Mouse (Mus musculus) hindbrain, embryonic 13.5 days (tissue): Measurements from ENCODE around the gene Shank3. TPM values are rescaled to one million over a fixed set of nuclear protein-coding genes. Genes with fewer than 3 reads are reported as not detected.

ENCODE experiments used
- ATAC-seq: fragments of 200-750 bp; cut with Nextera tagmentation; 2 replicates; pipeline ENCODE4 v1.8.0; 2017; ENCODE audit warnings: moderate TSS enrichment; ENCODE audit not compliant: low FRiP score
- H3K27ac ChIP-seq: fragments of 300-500 bp; sonication (generic); 2 replicates; pipeline ENCODE4 v1.5.1; 2015; ENCODE audit warnings: inconsistent platforms, mild to moderate bottlenecking, moderate library complexity
- H3K27me3 ChIP-seq: fragments of 300-500 bp; sonication (generic); 2 replicates; pipeline ENCODE4 v1.6.1; 2015; ENCODE audit warnings: mild to moderate bottlenecking, inconsistent platforms
- H3K36me3 ChIP-seq: fragments of 300-500 bp; sonication (generic); 2 replicates; pipeline ENCODE4 v1.6.1; 2015; ENCODE audit warnings: mild to moderate bottlenecking, inconsistent platforms
- H3K4me1 ChIP-seq: fragments of 300-500 bp; sonication (generic); replicated peaks from 2 replicates; pipeline ENCODE4 v1.6.1; 2015; ENCODE audit warnings: inconsistent platforms
- H3K4me2 ChIP-seq: fragments of 300-500 bp; sonication (generic); 2 replicates; pipeline ENCODE4 v1.6.1; 2015; ENCODE audit warnings: inconsistent platforms, mild to moderate bottlenecking, moderate library complexity
- H3K4me3 ChIP-seq: fragments of 300-500 bp; sonication (generic); 2 replicates; pipeline ENCODE4 v1.5.1; 2015; ENCODE audit warnings: mild to moderate bottlenecking, inconsistent platforms
- H3K9ac ChIP-seq: fragments of 300-500 bp; sonication (generic); 2 replicates; pipeline ENCODE4 v1.6.1; 2015; ENCODE audit warnings: mild to moderate bottlenecking, inconsistent platforms
- H3K9me3 ChIP-seq: fragments of 300-500 bp; sonication (generic); 2 replicates; pipeline ENCODE4 v1.6.1; 2016; ENCODE audit warnings: inconsistent platforms
- WGBS: fragments of 180-500 bp; shearing (Covaris S2); methylation state at CpG from one replicate; pipeline ENCODE4 v1.1.7; 2015; 5-methylcytosine and 5-hydroxymethylcytosine counted together
- polyA plus RNA-seq: library from polyadenylated mRNA; unstranded; fragments of >200 nt; fragmentation: Nextera tagmentation; extraction: Ambion mirVana; gene quantifications from 2 replicates; pipeline ENCODE4 v1.2.1, GENCODE M21; 2015

Shank3 gene
- polyA plus RNA-seq, 1 experiment from 2014 or later, result 12.1 TPM

DNA sequence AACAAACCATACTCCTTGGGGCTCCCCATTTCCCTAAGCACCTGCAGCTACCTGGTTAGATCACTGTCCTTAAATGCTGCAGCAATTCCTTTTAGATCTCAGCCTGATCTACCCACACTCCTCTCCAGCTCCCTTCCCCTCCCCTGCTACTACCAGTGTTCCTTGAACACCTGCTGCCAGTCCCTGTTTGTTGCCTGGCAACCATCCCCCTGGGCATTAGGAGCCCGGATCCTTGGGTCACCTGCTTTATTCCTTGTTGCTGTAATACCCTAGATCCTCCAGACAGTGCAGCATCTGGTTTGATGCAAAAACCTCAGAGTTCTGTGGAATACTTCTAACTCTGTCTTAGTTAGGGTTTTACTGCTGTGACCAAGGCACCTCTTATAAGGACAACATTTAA lies 34.4 kb upstream of the Shank3 start:
- Histone ChIP-seq H3K4me2 (no peak overlapping the region), H3K27ac (peak overlapping the region; percentile 55; the same call in 1 of the 2 replicates), H3K36me3 (peaks cover 44% of the 10 kb centered on the region), H3K27me3 (no peaks in the 10 kb centered on the region), H3K9ac (no peak overlapping the region), H3K4me1 (peaks cover 13% of the 10 kb centered on the region), H3K9me3 (no peaks in the 10 kb centered on the region), H3K4me3 (no peak overlapping the region)
- WGBS, result 0% methylated on average over 1 of the region's 1 CpGs
- peak; percentile 47; the same call in 1 of the 2 replicates for ATAC-seq

DNA sequence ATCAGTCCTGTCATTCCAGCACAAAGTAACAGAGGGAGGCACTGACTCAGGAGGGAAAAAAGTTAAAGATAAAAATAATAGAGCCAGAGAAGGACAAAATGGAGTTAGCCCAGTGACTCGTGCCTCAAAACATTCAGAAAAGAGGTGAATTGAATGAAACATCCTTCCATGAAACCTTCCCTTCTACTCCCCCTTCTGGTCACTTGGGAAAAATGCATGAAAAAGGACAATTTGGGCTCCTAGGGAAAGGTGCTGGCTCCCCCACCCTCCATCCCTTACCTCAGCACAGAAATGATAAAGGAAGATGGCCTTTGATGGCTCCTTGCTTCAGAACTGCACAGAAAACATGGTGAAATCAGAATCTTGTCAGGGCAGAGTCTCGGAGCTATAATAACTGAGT lies 30.8 kb upstream of the Shank3 start:
- no peak overlapping the region for H3K9ac ChIP-seq
- no peak overlapping the region for H3K27ac ChIP-seq
- H3K4me1 ChIP-seq, result peaks cover 13% of the 10 kb centered on the region
- H3K4me3 ChIP-seq, result no peak overlapping the region
- no peak for ATAC-seq
- 29% methylated on average over 2 of the region's 2 CpGs for WGBS
- peaks cover 9% of the 10 kb centered on the region for H3K36me3 ChIP-seq
- no peaks in the 10 kb centered on the region for H3K9me3 ChIP-seq
- no peak overlapping the region for H3K4me2 ChIP-seq
- no peaks in the 10 kb centered on the region for H3K27me3 ChIP-seq

DNA sequence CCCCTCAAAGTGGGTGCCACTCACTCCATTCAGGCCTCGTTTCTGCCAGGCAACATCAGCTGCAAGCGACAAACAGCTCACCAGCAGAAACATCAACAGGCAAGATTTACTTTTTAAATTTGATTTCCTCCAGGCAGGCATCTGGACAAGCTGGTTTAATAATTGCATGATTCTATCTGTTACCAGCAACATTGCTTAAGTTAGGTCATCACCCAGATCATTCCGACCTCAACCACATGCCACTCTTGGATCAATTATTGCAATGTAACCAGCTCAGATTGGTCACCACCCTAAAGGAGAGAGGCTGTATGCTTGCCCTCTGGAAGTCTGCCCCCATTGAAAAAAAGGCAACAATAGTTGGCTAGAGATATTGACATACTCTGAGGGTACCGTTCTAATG lies 27.9 kb upstream of the Shank3 start:
- no peak overlapping the region for H3K9ac ChIP-seq
- H3K9me3 ChIP-seq, result no peaks in the 10 kb centered on the region
- no peak overlapping the region for H3K4me2 ChIP-seq
- H3K27ac ChIP-seq, result no peak overlapping the region
- no peak for ATAC-seq
- 90% methylated on average over 4 of the region's 4 CpGs for WGBS
- H3K36me3 ChIP-seq, result no peaks in the 10 kb centered on the region
- no peaks in the 10 kb centered on the region for H3K27me3 ChIP-seq
- H3K4me3 ChIP-seq, result no peak overlapping the region
- peaks cover 15% of the 10 kb centered on the region for H3K4me1 ChIP-seq

DNA sequence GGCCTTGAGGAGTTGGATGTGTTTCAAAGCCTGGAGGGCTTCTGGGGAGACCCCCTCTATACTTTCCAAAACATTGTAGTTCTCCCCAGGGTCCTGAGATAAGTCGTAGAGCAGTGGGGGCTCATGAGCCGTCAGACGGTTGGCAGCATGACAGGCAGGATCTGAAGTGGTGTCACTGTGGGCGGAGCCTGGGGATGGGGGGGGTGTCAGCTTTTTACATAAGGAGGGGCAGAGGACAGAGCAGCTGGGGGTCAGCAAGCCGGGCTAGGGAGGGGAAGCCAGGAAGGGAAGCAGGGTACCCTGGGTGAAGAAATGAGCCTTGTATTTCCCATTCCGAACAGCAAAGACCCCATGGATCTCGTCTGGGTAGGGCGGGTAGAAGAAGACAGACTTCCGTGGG lies 26.1 kb upstream of the Shank3 start:
- H3K9me3 ChIP-seq, result no peaks in the 10 kb centered on the region
- 88% methylated on average over 9 of the region's 9 CpGs for WGBS
- H3K36me3 ChIP-seq, result no peaks in the 10 kb centered on the region
- H3K9ac ChIP-seq, result no peak overlapping the region
- no peak for ATAC-seq
- 0 out of 2 replicates have a peak, but pooled peaks cover 3% of the 10 kb centered on the region for H3K27me3 ChIP-seq
- no peak overlapping the region for H3K4me3 ChIP-seq
- peaks cover 29% of the 10 kb centered on the region for H3K4me1 ChIP-seq
- no peak overlapping the region for H3K4me2 ChIP-seq
- no peak overlapping the region for H3K27ac ChIP-seq

DNA sequence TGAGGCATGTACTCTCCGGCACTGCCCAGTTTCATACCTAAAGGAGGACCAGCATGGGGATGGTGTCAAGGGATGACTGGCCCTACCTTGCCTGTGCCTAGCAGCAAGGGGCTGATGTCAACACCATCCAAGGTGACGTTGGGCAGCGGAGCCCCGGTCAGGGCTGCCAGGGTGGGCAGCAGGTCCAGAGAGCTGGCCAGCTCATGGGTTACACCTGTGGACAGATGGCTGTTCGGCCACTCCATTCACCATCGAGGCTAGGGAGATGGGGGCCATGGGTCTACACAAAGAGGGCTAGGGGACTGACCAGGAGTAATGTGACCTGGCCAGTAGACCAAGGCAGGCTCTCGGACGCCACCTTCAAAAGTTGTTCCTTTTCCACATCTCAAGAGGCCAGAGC lies 25.5 kb upstream of the Shank3 start:
- 0 out of 2 replicates have a peak, but pooled peaks cover 3% of the 10 kb centered on the region for H3K27me3 ChIP-seq
- no peak overlapping the region for H3K9ac ChIP-seq
- H3K9me3 ChIP-seq, result no peaks in the 10 kb centered on the region
- H3K36me3 ChIP-seq, result no peaks in the 10 kb centered on the region
- no peak overlapping the region for H3K4me3 ChIP-seq
- 97% methylated on average over 8 of the region's 8 CpGs for WGBS
- peaks cover 29% of the 10 kb centered on the region for H3K4me1 ChIP-seq
- H3K4me2 ChIP-seq, result no peak overlapping the region
- no peak overlapping the region for H3K27ac ChIP-seq
- ATAC-seq, result no peak

DNA sequence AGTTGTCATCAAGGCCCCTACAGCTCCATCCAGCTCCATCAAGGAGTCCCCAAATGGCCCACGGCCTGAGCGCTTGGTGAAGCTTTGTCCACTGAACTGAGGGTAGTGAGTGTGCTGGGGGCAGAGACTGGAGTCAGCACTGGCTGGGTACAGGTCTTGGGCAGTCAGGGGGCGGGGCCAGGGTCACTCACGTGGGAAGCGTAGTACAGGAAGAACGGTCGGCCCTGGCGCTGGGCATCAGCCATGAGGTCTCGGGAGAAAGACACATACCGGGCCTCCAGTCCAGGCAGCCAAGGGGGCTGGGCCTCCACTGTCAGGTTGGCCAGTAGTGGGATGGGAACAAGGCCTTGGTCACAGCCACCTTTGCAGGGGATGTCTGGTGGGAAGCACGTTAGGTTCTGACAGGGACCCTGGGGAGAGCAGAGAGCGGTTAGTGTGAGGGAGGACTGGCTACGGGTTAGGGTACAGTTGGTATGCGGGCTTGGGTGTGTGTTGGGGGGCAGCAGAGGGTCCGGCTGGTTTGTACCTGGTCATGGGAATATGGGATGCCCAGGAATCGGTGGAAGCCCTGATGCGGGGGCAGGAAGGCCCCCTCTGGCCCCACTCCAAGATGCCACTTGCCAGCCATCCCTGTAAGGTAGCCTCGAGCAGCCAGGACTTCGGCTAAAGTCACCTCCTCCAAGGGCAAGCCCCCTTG lies 24.7 kb upstream of the Shank3 start:
- Histone ChIP-seq H3K27me3 (0 out of 2 replicates have a peak, but pooled peaks cover 3% of the 10 kb centered on the region), H3K36me3 (no peaks in the 10 kb centered on the region), H3K4me1 (peaks cover 29% of the 10 kb centered on the region), H3K4me2 (peak overlapping the region; percentile 91), H3K4me3 (peak overlapping the region; percentile 61; the same call in 1 of the 2 replicates), H3K27ac (no peak overlapping the region), H3K9ac (no peak overlapping the region; the same call in 1 of the 2 replicates), H3K9me3 (no peaks in the 10 kb centered on the region)
- 0 out of 2 replicates have a peak, but pooled peaks have one; percentile 14 for ATAC-seq
- 90% methylated on average over 19 of the region's 19 CpGs for WGBS

DNA sequence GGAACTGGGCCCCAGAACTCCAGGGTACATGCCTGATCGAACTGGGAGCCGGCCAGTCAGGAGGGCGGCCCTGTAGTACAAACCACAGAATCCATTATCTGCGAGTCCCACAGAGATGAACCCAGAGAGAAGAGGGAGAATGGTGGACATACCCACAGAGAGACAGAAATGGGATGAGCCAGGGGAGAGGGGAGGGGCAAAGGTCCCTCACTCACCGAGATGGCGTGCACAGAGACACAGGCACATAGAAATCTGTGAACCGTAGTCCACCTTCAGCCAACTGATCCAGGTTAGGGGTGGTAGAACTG lies 24.2 kb upstream of the Shank3 start:
- WGBS, result 79% methylated on average over 7 of the region's 7 CpGs
- Histone ChIP-seq H3K27me3 (0 out of 2 replicates have a peak, but pooled peaks cover 3% of the 10 kb centered on the region), H3K9ac (peak overlapping the region; percentile 78), H3K4me3 (peak overlapping the region; percentile 61), H3K4me2 (peak overlapping the region; percentile 91), H3K9me3 (no peaks in the 10 kb centered on the region), H3K36me3 (no peaks in the 10 kb centered on the region), H3K4me1 (peaks cover 29% of the 10 kb centered on the region), H3K27ac (no peak overlapping the region)
- no peak; the same call in 1 of the 2 replicates for ATAC-seq

DNA sequence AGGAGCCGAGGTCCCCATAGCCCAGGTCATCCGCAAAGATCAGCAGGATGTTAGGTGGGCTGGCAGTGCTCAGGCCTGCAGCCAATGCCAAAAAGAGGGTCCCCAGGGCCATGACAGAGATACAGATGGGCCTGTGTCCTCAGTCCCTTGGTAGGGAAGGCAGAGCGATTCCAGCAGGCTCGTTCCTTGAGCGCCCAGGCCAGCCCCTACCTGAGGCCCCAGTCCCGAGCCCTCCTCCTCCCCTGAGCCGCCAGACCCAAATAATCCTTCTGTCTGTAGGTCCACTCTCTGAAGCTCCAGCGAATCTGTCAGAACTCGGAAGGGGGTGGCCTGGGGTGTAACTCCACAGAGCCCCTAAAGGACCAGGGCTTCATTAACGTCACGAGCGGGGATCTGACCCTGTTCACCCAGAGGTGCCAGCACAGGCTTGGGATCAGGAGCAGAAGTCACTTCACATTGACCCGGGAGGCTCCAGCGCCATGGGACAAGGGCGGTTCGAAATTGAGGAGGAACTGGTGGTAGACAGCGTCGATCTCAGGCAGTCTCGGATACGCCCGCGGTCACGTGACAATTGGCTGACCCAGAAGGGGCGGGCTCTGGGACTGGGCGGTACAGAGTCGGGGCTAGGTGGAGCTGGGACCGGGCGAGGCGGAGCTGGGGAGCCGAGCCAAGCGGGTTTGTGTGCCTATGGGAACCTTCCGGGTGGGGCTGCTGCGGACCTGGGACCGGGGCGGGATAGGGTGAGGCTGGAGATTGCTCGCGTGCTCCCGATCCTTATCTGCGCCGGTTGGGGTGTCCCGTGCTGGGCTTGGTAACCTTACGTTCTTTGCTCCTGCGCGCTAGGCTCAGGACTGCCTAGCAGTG lies 23.6 kb upstream of the Shank3 start:
- peak overlapping the region; percentile 61 for H3K4me3 ChIP-seq
- no peaks in the 10 kb centered on the region for H3K36me3 ChIP-seq
- H3K9ac ChIP-seq, result peak overlapping the region; percentile 78
- WGBS, result 10% methylated on average over 44 of the region's 44 CpGs
- 0 out of 2 replicates have a peak, but pooled peaks cover 3% of the 10 kb centered on the region for H3K27me3 ChIP-seq
- peak overlapping the region; percentile 86 for H3K27ac ChIP-seq
- H3K4me1 ChIP-seq, result peaks cover 29% of the 10 kb centered on the region
- ATAC-seq, result peak; percentile 97
- H3K9me3 ChIP-seq, result no peaks in the 10 kb centered on the region
- H3K4me2 ChIP-seq, result peak overlapping the region; percentile 91

DNA sequence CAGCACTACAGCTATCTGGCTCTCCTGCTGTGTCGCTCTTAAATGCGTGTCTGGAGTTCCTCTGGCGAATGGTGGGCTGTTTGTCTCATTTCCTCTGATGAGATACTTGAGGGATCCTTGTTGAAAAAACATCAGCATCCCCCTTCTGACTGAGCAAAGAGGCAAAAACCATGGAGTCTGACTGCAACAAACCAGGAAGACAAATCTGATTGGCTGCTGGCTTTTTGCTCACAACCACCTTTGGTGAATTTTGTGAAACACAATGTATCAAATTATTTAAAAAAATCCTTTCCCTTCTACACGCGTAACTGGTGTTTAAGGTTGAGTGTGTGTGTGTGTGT lies 23.0 kb upstream of the Shank3 start:
- Histone ChIP-seq H3K27ac (peak overlapping the region; percentile 86), H3K27me3 (0 out of 2 replicates have a peak, but pooled peaks cover 3% of the 10 kb centered on the region), H3K36me3 (no peaks in the 10 kb centered on the region), H3K4me3 (peak overlapping the region; percentile 61), H3K9ac (peak overlapping the region; percentile 78), H3K9me3 (no peaks in the 10 kb centered on the region), H3K4me1 (peaks cover 29% of the 10 kb centered on the region), H3K4me2 (peak overlapping the region; percentile 91)
- 8% methylated on average over 5 of the region's 5 CpGs for WGBS
- ATAC-seq, result peak; percentile 12

DNA sequence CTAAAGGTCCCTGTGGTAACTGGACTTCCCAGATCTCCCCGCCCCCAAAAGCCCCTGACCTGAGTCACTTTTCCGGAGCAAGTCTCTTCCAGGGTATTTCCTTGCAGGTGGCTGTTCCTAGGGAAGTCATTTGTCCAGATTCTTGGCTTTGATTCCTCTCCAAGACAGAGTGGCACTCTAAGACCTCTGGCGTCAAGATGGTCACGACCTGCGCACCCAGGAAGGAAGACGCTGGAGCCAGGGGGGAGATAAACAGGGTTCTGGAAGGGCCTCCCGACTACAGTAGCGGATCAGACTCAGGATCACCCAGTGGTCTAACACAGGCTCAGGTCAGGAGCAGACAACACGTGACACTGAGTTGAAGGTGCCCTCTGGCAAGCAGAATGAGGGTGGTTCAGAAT lies 22.3 kb upstream of the Shank3 start, which contains the start of gene Arsa:
Gene Arsa, minus strand, starts transcription at position 335 of the 401 bp plus-strand sequence.
- WGBS, result 30% methylated on average over 9 of the region's 9 CpGs
- no peak for ATAC-seq
- H3K27ac ChIP-seq, result peak within 1 kb of the TSS; percentile 86
- peaks cover 29% of the 10 kb centered on the region for H3K4me1 ChIP-seq
- H3K4me3 ChIP-seq, result peak within 1 kb of the TSS; percentile 61
- peak within 1 kb of the TSS; percentile 78 for H3K9ac ChIP-seq
- no peaks in the 10 kb centered on the region for H3K9me3 ChIP-seq
- no peaks in the 10 kb centered on the region for H3K36me3 ChIP-seq
- 0 out of 2 replicates have a peak, but pooled peaks cover 3% of the 10 kb centered on the region for H3K27me3 ChIP-seq
- peak within 1 kb of the TSS; percentile 91 for H3K4me2 ChIP-seq

DNA sequence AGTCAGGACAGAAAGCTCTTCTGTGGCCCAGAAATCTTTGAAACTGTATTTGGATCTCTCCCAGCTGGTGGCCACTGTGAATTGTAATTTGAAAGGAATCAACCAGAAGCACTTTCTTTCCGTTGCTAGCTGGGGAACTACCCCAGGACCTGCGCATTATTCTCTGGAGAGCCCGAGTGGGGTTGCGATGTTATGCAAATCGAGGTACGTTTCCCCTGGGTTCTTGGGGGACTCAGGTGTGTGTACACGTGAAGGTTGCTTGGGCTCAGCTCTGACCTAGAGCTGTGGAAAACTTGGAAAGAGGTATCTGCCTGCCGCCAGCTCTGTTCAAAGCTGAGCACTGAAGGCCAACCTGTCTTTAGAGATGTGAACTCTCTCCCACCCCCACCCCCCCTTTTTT lies 21.6 kb upstream of the Shank3 start:
- H3K36me3 ChIP-seq, result no peaks in the 10 kb centered on the region
- H3K4me1 ChIP-seq, result peaks cover 29% of the 10 kb centered on the region
- H3K9ac ChIP-seq, result no peak overlapping the region
- H3K9me3 ChIP-seq, result no peaks in the 10 kb centered on the region
- no peak for ATAC-seq
- 0 out of 2 replicates have a peak, but pooled peaks cover 3% of the 10 kb centered on the region for H3K27me3 ChIP-seq
- H3K27ac ChIP-seq, result no peak overlapping the region
- H3K4me2 ChIP-seq, result no peak overlapping the region
- no peak overlapping the region for H3K4me3 ChIP-seq
- 38% methylated on average over 8 of the region's 8 CpGs for WGBS

DNA sequence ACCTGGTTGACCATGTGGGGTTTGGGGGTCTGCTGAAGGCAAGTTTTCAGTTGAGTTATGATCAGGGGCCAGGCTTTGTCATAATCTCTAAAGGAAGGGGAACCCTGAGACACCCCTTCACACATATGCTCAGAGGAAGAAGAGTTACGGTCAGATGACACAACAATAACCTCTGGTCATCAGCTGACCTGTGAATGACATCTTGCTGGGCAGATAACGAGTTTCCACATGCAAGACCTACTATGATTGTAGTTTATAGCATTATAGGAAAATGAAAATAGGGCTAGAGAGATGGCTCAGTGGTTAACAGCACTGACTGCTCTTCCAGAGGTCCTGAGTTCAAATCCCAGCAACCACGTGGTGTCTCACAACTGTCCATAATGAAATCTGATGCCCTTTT lies 20.8 kb upstream of the Shank3 start:
- no peak overlapping the region for H3K4me3 ChIP-seq
- no peak for ATAC-seq
- no peak overlapping the region for H3K4me2 ChIP-seq
- H3K27ac ChIP-seq, result no peak overlapping the region
- no peaks in the 10 kb centered on the region for H3K9me3 ChIP-seq
- no peak overlapping the region for H3K9ac ChIP-seq
- H3K4me1 ChIP-seq, result peaks cover 29% of the 10 kb centered on the region
- 0 out of 2 replicates have a peak, but pooled peaks cover 3% of the 10 kb centered on the region for H3K27me3 ChIP-seq
- WGBS, result 88% methylated on average over 3 of the region's 3 CpGs
- H3K36me3 ChIP-seq, result no peaks in the 10 kb centered on the region
